Comparison of ENCODE assay signal across 8 mouse cellular contexts in the genomic region with DNA sequence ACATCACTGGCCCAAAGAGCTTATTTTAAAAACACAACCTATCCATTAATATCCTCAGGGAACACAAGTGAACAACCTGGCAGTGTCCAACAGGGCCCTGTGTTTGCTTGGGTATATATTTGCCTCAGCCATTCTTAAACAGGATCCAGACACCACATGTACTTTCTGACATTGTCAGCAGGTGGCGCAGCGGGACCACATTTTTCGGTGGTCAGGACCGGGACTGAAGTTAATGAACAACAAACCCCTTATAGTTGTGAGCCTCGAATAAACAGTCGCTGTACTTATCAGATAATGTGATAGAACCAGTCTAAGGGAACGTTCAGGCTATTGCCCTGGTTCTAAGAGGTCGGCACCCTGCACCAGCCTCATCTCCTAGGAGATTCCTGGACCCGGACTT. TPM values are rescaled to one million over a fixed set of nuclear protein-coding genes. Genes with fewer than 3 reads are reported as not detected.
DNase-seq lines count a peak whose midpoint lies in the region; ATAC-seq lines count a peak whose summit lies in the region.

No protein-coding gene starts in this region.

- H3K4me3 ChIP-seq in intestine, embryonic 14.5 days (ENCODE audit: low read depth, low read length), result no peak overlapping the region
- no peak overlapping the region for H3K4me3 ChIP-seq in midbrain, embryonic 10.5 days

- H3K36me3 ChIP-seq in intestine, embryonic 14.5 days (ENCODE audit: control insufficient read depth, insufficient read depth, low read length), result no peaks in the 10 kb centered on the region
- no peaks in the 10 kb centered on the region for H3K36me3 ChIP-seq in midbrain, embryonic 10.5 days

- no peaks in the 10 kb centered on the region for H3K27me3 ChIP-seq in intestine, embryonic 14.5 days (replicated peaks; ENCODE audit: control insufficient read depth, insufficient read depth, low read length)
- peaks cover 10% of the 10 kb centered on the region for H3K27me3 ChIP-seq in midbrain, embryonic 10.5 days (ENCODE audit: low read depth, poor library complexity, severe bottlenecking)

- H3K9me3 ChIP-seq in intestine, embryonic 14.5 days (ENCODE audit: control insufficient read depth, low read length), result no peaks in the 10 kb centered on the region
- H3K9me3 ChIP-seq in midbrain, embryonic 10.5 days (replicated peaks), result no peaks in the 10 kb centered on the region

- H3K27ac ChIP-seq in intestine, embryonic 14.5 days (ENCODE audit: low read depth), result no peak overlapping the region
- no peak overlapping the region for H3K27ac ChIP-seq in midbrain, embryonic 10.5 days (replicated peaks)

- peaks cover 4% of the 10 kb centered on the region; the same call in 1 of the 2 replicates for H3K4me1 ChIP-seq in intestine, embryonic 14.5 days (replicated peaks; ENCODE audit: control insufficient read depth, insufficient read depth, low read length)
- H3K4me1 ChIP-seq in midbrain, embryonic 10.5 days, result peaks cover 2% of the 10 kb centered on the region

- no peak overlapping the region for H3K9ac ChIP-seq in intestine, embryonic 14.5 days (ENCODE audit: low read length)

- peak; percentile 87 for DNase-seq in ZHBTc4 (ENCODE audit: low read depth, low spot score)
- peak; percentile 68 to 83 for DNase-seq in cerebellum, postnatal 4 days (ENCODE audit: low spot score in 2 of 2)
- DNase-seq in gastrocnemius, postnatal 10 days, result peak; percentile 82
- DNase-seq in intestine, embryonic 14.5 days (ENCODE audit: low spot score), result peak; percentile 99
- DNase-seq in left cerebral cortex, postnatal 25 days (ENCODE audit: low spot score in 2 of 2), result peak; percentile 58 to 66
- DNase-seq in midbrain, embryonic 10.5 days (ENCODE audit: low spot score), result peak; percentile 83
- peak; percentile 82 for DNase-seq in right cerebral cortex, postnatal 4 days

- intact Hi-C loops in left cerebral cortex, postnatal 25 days (cut with DNase I), result loop anchor here (1.0 kb wide), 1 partner anchor 56 kb away; no protein-coding TSS in a partner anchor

- ATAC-seq in intestine, embryonic 14.5 days (replicated peaks; ENCODE audit: low FRiP score, low TSS enrichment, low read depth), result peak; percentile 78
- ATAC-seq in erythroid progenitor cell, adult 5-6 weeks (replicated peaks; ENCODE audit: low FRiP score, poor library complexity, severe bottlenecking), result no peak

- H3K4me2 ChIP-seq in intestine, embryonic 14.5 days (ENCODE audit: low read length), result peak overlapping the region; percentile 29; the same call in 1 of the 2 replicates

- 6% methylated on average over 9 of the region's 9 CpGs for WGBS in intestine, embryonic 14.5 days
- WGBS in midbrain, embryonic 10.5 days, result 13% methylated on average over 9 of the region's 9 CpGs

RNA-seq across cellular contexts. Expression of gene Bcas1, which starts 23.3 kb away (rescaled TPM):
- total RNA-seq in gastrocnemius, postnatal 10 days (2021), result 1 to 10 TPM; 4.5 to 7.4 TPM
- polyA plus RNA-seq in intestine, embryonic 14.5 days (2014; fragmentation: Nextera tagmentation; extraction: Ambion mirVana), result 1.8 and 1.9 TPM in 2 replicates
- 10 to 100 TPM; 45.7 to 52.5 TPM for total RNA-seq in left cerebral cortex, postnatal 25 days (2021)
- 1.8 and 2.1 TPM in 2 replicates for polyA plus RNA-seq in midbrain, embryonic 10.5 days (2016; fragmentation: Nextera tagmentation; extraction: Ambion mirVana)
- total RNA-seq in erythroid progenitor cell, adult 5-6 weeks (2015; ENCODE audit: low replicate concordance), result not detected in 2 replicates
- 1.7 TPM in 1 of 2 replicates, not detected in the other for total RNA-seq in erythroid progenitor cell, adult 5-6 weeks (2017; ENCODE audit: low replicate concordance)

RNA-seq across cellular contexts. Expression of gene Pfdn4, which starts 45.3 kb away (rescaled TPM):
- 10 to 100 TPM; 21.9 to 25.9 TPM for total RNA-seq in gastrocnemius, postnatal 10 days (2021)
- polyA plus RNA-seq in intestine, embryonic 14.5 days (2014; fragmentation: Nextera tagmentation; extraction: Ambion mirVana), result 68.1 and 77.6 TPM in 2 replicates
- 10 to 100 TPM; 29.4 to 31.0 TPM for total RNA-seq in left cerebral cortex, postnatal 25 days (2021)
- polyA plus RNA-seq in midbrain, embryonic 10.5 days (2016; fragmentation: Nextera tagmentation; extraction: Ambion mirVana), result 97.8 and 106 TPM in 2 replicates
- total RNA-seq in erythroid progenitor cell, adult 5-6 weeks (2015; ENCODE audit: low replicate concordance), result 11.5 and 18.9 TPM in 2 replicates
- total RNA-seq in erythroid progenitor cell, adult 5-6 weeks (2017; ENCODE audit: low replicate concordance), result 19.9 and 25.6 TPM in 2 replicates

RNA-seq across cellular contexts. Expression of gene Cyp24a1, which starts 46.0 kb away (rescaled TPM):
- not detected for total RNA-seq in gastrocnemius, postnatal 10 days (2021)
- polyA plus RNA-seq in intestine, embryonic 14.5 days (2014; fragmentation: Nextera tagmentation; extraction: Ambion mirVana), result not detected in 2 replicates
- not detected for total RNA-seq in left cerebral cortex, postnatal 25 days (2021)
- not detected in 2 replicates for polyA plus RNA-seq in midbrain, embryonic 10.5 days (2016; fragmentation: Nextera tagmentation; extraction: Ambion mirVana)
- total RNA-seq in erythroid progenitor cell, adult 5-6 weeks (2015; ENCODE audit: low replicate concordance), result not detected in 2 replicates
- total RNA-seq in erythroid progenitor cell, adult 5-6 weeks (2017; ENCODE audit: low replicate concordance), result not detected in 2 replicates

Comparison
In these comparisons a context has a peak if more than half of its experiments do, and no peak if none do; other contexts are left out.
1. RNA of gene Bcas1, which starts 23.3 kb away (total RNA-seq): 45.7 to 52.5 TPM in left cerebral cortex, postnatal 25 days; 4.5 to 7.4 TPM in gastrocnemius, postnatal 10 days and 1.7 TPM in erythroid progenitor cell, adult 5-6 weeks; every median in the first group is over 4 times any median in the second.
2. Peak in every context shown above with its lines, with median percentiles within 50 percentile points of each other: DNase-seq.